Mouse (Mus musculus) Muller cell, postnatal 12 days (primary cell): ENCODE measurements around the gene Zfp772.
A peak's percentile ranks its signal among the peaks of the same experiment; 100 is the strongest.
"Not testable (repeated sequence)": the region's sequence is repeated elsewhere in the genome, so short reads cannot be mapped to it uniquely, and the experiment has no call there.

ENCODE experiments used
- DNase-seq: peaks from one replicate; pipeline ENCODE4 v3.0.0-alpha.2; 2015; ENCODE audit errors: inconsistent ontology term

The Zfp772 gene

GRCm38 (mm10) chr7:7209313-7210151 lies at the start of gene Zfp772:
Gene Zfp772 (minus strand): TSS chr7:7209998.
- peak; percentile 14 for DNase-seq

- not testable (repeated sequence) for DNase-seq
Observed at GRCm38 (mm10) chr7:7247228-7247627, 37.4 kb upstream of the Zfp772 start, which contains the start of gene Vmn2r29. Gene Vmn2r29 (minus strand): TSS chr7:7247328.

GRCm38 (mm10) chr7:7188191-7188942 lies 21.4 kb downstream of the Zfp772 start:
- peak; percentile 56 for DNase-seq

DNA sequence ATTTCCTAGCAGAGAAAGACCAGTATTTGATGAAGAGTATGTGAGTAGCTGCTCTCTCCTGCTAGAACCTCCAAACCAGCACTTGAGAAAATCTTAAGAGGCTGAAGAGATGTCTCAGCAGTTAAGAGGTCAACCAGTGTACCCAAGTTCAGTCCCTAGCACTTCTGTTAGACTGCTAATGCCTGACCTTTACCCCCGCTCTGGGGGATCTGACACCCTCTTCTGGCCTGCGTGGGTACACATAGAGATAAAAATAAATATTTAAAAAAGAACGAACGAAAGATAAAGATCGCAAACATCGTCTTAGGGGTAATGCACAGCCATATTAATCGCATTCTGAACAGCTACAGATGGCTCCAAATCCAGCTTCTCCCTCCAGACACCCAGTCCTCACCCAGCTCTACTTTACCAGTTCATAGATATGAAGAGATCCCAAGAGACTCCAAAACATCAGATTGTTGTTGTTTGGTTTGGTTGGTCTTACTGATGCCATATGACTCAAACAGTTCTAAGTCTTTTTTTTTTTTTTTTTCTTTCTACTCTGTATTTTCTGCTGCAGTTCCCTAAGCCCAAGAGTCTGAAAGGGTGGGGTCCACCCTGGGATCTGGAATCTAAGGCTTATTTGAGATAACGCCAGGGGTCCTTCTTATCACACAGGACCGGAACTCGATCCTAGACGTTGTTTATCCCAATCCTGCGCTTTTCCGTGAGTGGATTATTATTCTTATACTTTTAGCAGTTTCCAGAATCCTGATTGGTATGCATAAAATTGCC lies 22.2 kb downstream of the Zfp772 start:
- DNase-seq = no peak

DNA sequence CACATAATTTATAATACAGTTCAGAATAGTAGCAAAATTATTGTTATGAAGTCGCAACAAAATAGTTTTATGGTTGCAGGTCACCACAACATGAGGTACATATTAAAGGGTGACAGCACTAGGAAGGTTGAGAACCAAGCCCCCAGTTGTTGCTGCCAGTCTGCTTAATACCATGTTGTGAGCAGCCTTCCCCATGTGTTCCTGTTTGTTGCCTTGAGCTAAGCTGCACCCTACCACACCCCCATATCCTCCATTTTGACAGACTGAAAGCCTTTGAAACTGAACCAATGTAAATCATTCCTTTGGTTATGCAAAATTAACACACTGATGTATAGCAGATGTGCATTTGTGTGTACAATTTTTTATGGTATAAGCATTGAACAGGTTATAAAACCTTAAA lies 23.9 kb downstream of the Zfp772 start:
- no peak for DNase-seq

DNA sequence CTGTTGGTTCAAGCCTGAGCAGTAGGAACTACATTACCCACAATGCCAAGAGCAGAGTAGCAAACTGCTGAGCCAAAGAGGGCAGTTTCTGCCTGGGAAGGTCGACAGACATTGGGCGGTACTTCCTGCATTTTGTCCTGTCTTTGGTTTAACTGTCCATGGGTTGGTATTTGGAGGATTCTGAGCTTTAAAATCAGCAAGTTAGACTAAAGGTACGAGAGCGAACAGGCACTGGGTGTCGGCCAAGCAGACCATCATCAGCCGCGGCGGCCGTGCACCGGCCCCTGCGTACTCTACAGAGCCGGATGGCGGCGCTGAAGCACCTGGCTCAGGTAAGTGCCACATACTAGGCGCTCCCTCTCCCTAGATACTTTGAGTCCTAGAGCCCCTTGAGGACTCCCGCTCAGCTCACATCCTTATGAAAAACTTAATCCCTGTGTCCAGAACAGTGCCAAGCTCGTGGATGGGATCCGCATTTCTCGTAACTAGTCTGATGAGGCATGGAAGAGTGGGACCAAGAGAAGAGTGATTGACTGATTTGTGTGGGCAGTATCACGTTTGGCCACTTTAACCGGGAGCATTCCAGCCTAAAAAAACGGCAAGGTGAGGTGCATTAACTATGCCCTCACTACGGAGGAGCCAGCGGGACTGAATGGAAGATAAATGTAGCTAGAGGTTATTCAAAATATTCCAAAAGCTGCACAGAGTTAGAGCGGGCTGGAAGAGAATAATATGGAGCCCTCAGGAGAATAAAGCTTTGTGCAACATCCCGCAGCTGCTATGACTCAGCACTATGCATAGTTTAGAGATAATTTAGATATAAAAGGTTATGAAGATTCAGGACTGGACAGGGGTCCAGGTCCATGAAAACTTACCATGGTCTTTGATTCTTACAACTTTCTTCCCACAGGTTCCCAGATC lies 38.3 kb downstream of the Zfp772 start, which contains the start of gene Zfp418:
Gene Zfp418, plus strand, starts transcription at position 104 of the 921 bp plus-strand sequence.
- DNase-seq = peak; percentile 65
